Mouse (Mus musculus): ENCODE results near the gene Cemip2.

The Cemip2 gene

GRCm38 (mm10) chr19:21813560-21813959, 35.4 kb downstream of the Cemip2 start:
- in situ Hi-C loops (cut with MboI) = no loop called here

GRCm38 (mm10) chr19:21814433-21815020, 36.4 kb downstream of the Cemip2 start:
- in situ Hi-C loops (cut with MboI) = no loop called here

GRCm38 (mm10) chr19:21816260-21816659, 38.1 kb downstream of the Cemip2 start:
- in situ Hi-C loops (cut with MboI) = no loop called here

- in situ Hi-C loops (cut with MboI) = no loop called here
Measured at GRCm38 (mm10) chr19:21818021-21818725, 40.0 kb downstream of the Cemip2 start.

- in situ Hi-C loops (cut with MboI) = no loop called here
Measured at GRCm38 (mm10) chr19:21819585-21819984, 41.4 kb downstream of the Cemip2 start.

GRCm38 (mm10) chr19:21820126-21820525, 42.0 kb downstream of the Cemip2 start:
- in situ Hi-C loops (cut with MboI) = no loop called here

GRCm38 (mm10) chr19:21821877-21822276, 43.7 kb downstream of the Cemip2 start:
- in situ Hi-C loops (cut with MboI) = no loop called here

- in situ Hi-C loops (cut with MboI) = no loop called here
Measured at GRCm38 (mm10) chr19:21824146-21824545, 46.0 kb downstream of the Cemip2 start.

GRCm38 (mm10) chr19:21825128-21825885, 47.2 kb downstream of the Cemip2 start:
- in situ Hi-C loops (cut with MboI) = no loop called here

- in situ Hi-C loops (cut with MboI) = no loop called here
Measured at GRCm38 (mm10) chr19:21833416-21833992, 55.4 kb downstream of the Cemip2 start.

- in situ Hi-C loops (cut with MboI) = no loop called here
Measured at GRCm38 (mm10) chr19:21834952-21835351, 56.8 kb downstream of the Cemip2 start.

GRCm38 (mm10) chr19:21850721-21851120, 72.6 kb downstream of the Cemip2 start:
- in situ Hi-C loops (cut with MboI) = no loop called here

- in situ Hi-C loops (cut with MboI) = no loop called here
Measured at GRCm38 (mm10) chr19:21854526-21855228, 76.5 kb downstream of the Cemip2 start.

- in situ Hi-C loops (cut with MboI) = no loop called here
Measured at GRCm38 (mm10) chr19:21855421-21856128, 77.4 kb downstream of the Cemip2 start.

- in situ Hi-C loops (cut with MboI) = no loop called here
Measured at GRCm38 (mm10) chr19:21858846-21859521, 80.8 kb downstream of the Cemip2 start.

GRCm38 (mm10) chr19:21860132-21860531, 82.0 kb downstream of the Cemip2 start:
- in situ Hi-C loops (cut with MboI) = no loop called here

GRCm38 (mm10) chr19:21860894-21861293, 82.8 kb downstream of the Cemip2 start:
- in situ Hi-C loops (cut with MboI) = no loop called here

GRCm38 (mm10) chr19:21862289-21862990, 84.3 kb downstream of the Cemip2 start:
- in situ Hi-C loops (cut with MboI) = no loop called here

GRCm38 (mm10) chr19:21862991-21863931, 85.1 kb downstream of the Cemip2 start:
- in situ Hi-C loops (cut with MboI) = no loop called here

All from mature B cell (primary cell).